Mouse (Mus musculus) v-Abl transformed pro-B cells (cell line): ENCODE measurements at regions not wholly inside any gene's neighbourhood (a gene's known extent, or its start where the extent isn't known, plus 50 kb on each side); places are given as distances from the start of the nearest gene placed in this dataset.

Experiments
- in situ Hi-C, 2 experiments: fragments of 400-800 bp; cut with MboI; formaldehyde crosslinking; loops; one replicate each; pipeline ENCODE4 v1.15.1; 2025; ENCODE audit not compliant: unreplicated experiment in 2 of 2

- in situ Hi-C loops: no loop called here
These were observed 337.2 kb downstream of the Gadd45g start for GRCm38 (mm10) chr13:52183635-52184034.

GRCm38 (mm10) chr13:52185574-52185973, 339.1 kb downstream of the Gadd45g start:
- in situ Hi-C loops: no loop called here

DNA sequence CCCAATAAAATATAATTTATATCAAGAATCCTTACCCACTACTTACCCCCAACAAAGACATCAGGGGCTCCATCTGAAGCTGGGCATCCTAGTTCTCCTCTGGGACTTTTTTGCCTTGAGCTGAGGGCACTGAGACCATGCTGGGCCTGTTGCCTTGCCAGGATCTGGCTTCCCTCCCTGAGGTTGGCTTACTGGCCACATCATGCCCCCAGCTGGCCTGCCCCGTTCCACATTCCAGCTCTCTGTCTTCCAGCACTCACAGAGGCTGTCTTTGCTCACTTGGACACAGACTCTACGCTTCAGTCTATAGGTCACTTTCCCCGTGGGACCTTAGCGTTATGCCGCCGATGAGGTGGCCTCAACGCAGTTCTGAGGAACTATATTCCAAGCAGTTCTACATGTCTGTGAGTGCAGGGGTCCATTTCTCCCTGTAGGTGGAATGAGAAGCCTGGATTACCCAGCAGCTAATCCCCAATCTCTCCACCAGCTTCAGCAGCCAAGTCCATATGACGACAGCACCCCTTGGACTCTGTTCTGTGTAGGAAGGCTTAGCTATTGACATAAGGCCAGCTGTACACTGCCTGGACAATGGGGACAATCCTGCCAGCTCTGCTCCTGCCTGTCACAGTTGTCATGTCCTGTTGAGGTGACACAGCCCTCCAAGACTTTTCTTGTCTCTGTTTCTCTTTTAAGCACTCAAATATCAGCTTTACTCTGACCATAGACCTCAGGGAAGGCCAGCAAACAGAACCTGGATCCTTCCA, 341.5 kb downstream of the Gadd45g start:
- in situ Hi-C loops: no loop called here

- in situ Hi-C loops: no loop called here
These were observed 342.1 kb downstream of the Gadd45g start for GRCm38 (mm10) chr13:52188605-52189003.

GRCm38 (mm10) chr13:52189382-52189923, 341.6 kb downstream of the Diras2 start:
- in situ Hi-C loops: no loop called here

- in situ Hi-C loops: no loop called here
These were observed 340.8 kb downstream of the Diras2 start for GRCm38 (mm10) chr13:52190256-52190655.

DNA sequence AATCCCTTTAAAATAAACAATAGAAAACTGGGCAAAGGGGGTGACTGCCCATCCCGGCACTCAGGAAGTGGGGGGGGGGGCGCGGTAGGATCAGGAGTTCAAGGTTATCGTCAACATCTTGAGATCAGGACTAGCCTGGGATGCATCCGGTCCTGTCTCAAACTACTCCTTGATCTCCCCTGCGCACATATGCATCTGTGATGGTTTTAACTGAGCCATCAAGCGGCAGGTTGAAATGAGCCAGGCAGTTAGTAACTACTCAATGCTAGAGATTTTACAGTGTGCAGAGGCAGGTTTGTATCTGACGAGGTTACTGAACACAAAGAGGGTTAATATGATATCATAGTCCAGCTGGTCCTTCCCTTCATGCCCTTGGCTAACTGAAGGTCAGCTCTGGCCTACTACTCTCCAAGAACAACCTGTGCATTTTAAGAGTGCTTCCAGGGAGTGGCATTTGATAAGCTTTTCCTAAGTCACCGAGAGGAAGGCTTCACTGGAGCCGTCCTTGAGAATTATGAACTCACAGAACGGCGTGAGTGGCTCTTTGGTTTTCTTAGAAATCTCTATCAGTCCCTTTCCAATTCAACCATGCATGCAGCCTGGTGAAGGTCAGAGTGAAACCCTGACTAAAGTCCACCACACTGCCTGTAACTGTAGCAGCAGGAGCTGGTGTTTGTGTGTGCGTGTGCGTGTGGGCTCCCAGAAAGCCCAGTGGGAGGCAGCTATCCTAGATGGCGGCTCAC, 340.1 kb downstream of the Diras2 start:
- in situ Hi-C loops: no loop called here

GRCm38 (mm10) chr13:52196917-52197316, 334.2 kb downstream of the Diras2 start:
- in situ Hi-C loops: no loop called here

GRCm38 (mm10) chr13:52198649-52199348, 332.3 kb downstream of the Diras2 start:
- in situ Hi-C loops: no loop called here

GRCm38 (mm10) chr13:52202372-52202771, 328.7 kb downstream of the Diras2 start:
- in situ Hi-C loops: no loop called here

DNA sequence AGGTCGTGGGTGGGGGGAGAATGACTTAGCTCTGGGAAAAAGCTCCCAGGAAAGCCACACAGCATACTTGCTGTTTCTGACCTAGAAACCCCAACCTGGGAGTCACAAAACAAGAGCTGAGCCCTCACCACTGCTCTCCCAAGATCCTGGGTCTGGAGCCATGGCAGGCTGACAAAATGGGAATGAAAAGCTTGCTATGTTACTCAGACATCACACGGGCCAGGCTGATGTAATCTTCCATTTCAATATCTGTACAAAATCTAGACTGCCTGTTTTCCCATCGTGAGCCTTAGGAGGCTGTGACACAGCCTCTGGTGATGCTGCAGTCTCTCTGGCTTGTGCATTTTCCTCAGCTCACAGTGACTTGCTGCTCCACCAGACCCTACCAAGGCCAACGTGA, 325.1 kb downstream of the Diras2 start:
- in situ Hi-C loops: no loop called here

GRCm38 (mm10) chr13:52216343-52216742, 314.7 kb downstream of the Diras2 start:
- in situ Hi-C loops: no loop called here

DNA sequence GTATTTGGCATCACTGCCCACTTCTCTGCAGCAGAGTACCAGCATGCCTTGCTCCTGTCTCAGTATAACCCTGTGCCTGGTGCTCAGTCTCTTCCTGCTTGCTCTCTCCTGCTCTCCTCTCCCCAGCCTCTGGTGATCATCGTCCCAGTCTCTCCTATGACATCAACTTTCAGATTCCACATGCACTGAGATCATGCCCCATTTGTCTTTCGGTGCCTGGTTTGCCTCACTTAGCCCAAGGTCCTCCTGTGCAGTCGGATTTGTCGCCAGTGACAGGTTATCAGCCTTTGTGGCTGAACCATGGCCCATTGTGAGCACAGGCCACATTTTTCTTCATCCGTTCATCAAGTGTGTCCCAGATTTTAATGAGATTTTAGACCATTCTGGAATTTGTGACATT, 314.0 kb downstream of the Diras2 start:
- in situ Hi-C loops: no loop called here

GRCm38 (mm10) chr13:52217741-52218140, 313.3 kb downstream of the Diras2 start:
- in situ Hi-C loops: no loop called here

DNA sequence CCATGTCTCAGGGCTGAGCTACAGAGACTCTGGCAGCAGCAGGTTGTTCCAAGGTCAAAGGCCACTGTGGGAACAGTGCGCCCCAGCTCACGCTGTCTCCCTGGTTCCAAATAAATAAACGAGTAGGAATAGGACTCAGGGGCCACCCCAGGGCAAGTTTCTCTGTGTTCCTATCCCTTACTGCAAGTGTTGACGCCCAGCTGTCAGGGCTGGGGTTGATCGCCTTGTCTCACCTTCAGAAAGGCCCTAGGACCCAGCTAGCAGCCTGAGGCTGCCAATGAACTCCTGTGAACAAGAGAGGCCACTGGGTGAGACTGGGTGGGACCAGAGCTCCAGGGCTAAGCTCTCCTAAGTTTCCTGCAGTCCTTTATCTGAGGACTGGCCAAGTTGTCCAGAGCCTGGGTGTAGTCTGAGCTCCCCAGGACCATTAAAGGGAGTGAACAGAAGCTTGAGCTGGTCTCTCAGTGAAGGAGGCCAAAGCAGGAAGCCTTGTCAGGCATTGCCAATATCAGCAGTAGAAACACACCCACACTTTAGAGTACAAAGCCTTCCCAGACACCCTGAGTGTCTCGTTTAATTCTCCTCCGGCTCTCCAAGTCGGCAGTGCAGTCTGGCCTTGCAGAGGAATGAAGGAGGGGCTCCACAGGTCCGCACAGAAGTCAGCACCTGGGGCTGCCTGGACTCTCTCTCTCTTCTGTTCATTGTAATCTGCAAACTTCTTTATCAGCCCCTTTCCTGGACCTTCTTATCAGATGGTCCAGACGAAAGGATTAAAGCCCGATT, 308.6 kb downstream of the Diras2 start:
- in situ Hi-C loops: loop anchor here (5.0 to 10.0 kb wide), 3 partner anchors 375 to 568 kb away; partner anchors contain the start of genes Gadd45g (in 1 of the 2) and Secisbp2 (in 1 of the 2)

- in situ Hi-C loops: loop anchor here (5.0 to 10.0 kb wide), 3 partner anchors 376 to 569 kb away; partner anchors contain the start of genes Gadd45g (in 1 of the 2) and Secisbp2 (in 1 of the 2)
These were observed 307.7 kb downstream of the Diras2 start for GRCm38 (mm10) chr13:52223098-52223962.

DNA sequence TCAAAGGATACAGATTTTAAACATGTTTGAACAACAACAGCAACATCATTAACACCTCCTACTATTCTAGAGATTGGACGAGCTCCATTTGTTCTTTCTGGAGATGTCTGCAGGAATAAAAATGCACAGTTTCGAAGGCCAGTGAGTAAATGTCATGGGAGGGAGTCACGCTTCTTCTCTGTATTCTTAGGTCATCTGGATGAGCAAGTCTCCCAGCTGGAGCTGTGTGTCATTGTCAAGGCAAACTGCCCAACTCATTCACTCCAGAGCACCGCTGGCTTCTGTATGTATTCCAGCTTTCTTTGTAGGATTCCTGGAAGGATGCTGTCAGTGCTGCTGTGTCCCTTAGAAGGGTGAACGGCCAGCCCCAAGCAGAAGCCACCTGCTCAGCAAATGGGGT, 297.1 kb downstream of the Diras2 start:
- in situ Hi-C loops: loop anchor here in 1 of 2 experiments (25.0 kb wide), 1 partner anchor 572 kb away; the partner anchor contains the start of gene Secisbp2

- in situ Hi-C loops: loop anchor here in 1 of 2 experiments (25.0 kb wide), 1 partner anchor 574 kb away; the partner anchor contains the start of gene Secisbp2
These were observed 295.0 kb downstream of the Diras2 start for GRCm38 (mm10) chr13:52236105-52236504.

- in situ Hi-C loops: loop anchor here in 1 of 2 experiments (25.0 kb wide), 1 partner anchor 577 kb away; the partner anchor contains the start of gene Secisbp2
These were observed 291.5 kb downstream of the Diras2 start for GRCm38 (mm10) chr13:52239563-52239962.
